Mouse (Mus musculus): Measurements from ENCODE around the gene Ppp1r2.

Gene Ppp1r2

DNA sequence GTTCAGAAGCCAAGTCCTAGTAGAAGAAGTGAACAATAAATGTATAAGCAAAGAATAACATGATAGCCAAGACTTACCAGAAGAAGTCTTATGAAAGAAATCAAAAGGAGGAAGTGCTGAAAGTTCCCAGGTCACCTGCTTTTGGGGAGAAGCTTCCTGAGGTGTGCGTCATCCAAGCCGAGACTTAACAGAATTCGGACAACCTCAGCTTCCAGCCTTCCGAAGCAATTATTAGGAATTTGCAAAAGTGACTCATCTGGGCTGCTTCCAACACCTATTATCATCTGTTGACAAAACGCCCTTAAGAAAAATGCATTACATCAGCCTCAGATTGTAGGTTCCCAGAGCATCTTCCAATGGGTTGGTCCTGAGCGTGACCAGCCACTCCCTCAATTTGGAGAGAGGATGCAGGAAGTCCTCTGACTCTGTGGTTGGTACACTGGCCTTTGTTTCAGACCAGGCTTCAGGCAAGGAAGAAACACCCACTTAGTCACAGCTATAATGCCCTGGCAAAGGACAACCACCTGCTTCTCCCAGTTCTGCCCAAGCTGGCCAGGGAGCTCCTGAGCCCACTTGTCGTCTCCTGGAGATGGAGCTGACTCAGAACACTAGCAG is 15.8 kb upstream of the Ppp1r2 start:
- peak; percentile 89 for DNase-seq (ENCODE audit: inconsistent ontology term)

DNA sequence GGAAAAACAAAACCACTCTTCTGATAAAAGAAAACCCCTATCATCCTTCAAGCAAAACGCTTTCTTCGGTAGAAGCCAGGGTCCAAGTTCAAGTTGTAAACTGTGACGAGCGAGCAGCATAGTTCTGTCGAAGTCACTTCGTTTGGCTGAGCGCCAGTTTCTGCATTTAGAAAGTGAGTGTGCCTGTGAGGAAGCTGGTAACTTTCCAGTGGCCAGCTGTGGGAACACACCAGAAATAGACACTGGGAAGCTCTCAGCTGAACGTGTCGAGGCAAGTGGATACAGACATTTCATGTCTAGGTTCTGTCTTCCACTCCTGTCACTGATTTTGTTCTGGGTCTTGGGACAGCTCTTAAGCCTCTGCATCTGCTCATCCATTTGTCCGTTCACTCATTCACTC is 15.2 kb upstream of the Ppp1r2 start:
- peak; percentile 36 for DNase-seq (ENCODE audit: inconsistent ontology term)

DNA sequence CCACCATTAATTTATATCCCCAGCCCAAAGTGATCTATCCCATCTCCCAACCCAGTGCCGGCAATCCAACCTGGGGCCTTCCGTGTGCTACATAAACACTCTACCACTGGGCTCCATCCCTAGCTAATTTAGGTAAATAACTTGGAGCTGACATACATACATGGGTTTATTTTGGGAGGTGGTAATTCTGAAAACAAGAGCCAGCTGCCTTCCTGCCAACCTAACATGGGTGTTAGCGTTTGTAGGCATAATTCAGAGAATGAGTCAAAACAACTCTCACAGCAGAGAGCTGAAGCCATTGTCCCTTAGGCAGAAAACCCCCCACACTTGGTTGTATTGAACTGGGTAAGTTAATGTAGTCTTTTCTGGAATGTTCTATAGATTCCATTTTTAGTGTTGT is 12.6 kb upstream of the Ppp1r2 start:
- DNase-seq (ENCODE audit: inconsistent ontology term) = no peak

DNA sequence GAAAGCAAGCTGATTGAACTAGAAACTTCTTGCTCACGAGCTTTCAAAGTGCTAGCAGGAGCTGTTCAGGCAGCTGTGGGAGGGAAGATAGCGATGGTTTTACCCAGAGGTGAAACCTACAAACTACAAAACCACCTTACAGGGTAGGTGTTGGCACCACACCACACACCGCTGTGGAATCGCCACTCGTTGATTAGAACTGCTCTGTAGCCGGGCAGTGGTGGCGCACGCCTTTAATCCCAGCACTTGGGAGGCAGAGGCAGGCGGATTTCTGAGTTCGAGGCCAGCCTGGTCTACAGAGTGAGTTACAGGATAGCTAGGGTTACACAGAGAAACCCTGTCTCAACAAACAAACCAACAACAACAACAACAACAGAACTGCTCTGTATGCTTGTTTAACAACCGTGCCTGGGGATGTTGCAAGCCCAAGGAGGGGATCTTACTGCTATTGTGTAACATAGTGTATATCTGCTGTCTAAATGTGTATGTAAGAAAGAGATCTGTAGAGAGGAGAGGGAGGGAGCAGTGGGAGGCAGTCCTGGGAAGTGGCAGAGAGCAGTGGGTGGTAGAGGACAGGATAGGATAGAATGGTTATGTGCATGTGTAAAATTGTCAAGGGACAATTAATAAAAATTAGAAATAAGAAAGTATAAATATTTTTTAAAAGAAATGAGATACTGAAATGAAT is 11.9 kb upstream of the Ppp1r2 start:
- no peak for DNase-seq (ENCODE audit: inconsistent ontology term)

DNA sequence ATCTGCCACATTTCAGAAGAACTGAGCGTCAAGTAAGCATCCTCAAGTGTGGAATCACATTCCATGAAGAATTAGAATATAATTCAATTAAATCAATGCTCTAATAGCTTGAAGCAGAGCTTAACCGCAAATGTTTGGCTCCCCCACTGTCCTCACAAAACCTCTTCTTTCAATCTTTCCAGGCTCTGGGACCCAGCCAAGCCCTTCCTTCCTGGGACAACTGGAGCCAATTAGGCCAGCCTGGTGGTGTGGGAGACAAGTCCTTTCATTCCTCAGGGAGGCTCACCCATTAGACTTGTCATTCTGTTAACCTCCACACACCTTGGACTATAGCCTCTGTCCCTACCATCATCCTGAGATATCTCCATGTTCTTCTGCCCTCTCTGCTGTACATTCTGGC is 6.9 kb upstream of the Ppp1r2 start:
- peak; percentile 98 for DNase-seq (ENCODE audit: inconsistent ontology term)

DNA sequence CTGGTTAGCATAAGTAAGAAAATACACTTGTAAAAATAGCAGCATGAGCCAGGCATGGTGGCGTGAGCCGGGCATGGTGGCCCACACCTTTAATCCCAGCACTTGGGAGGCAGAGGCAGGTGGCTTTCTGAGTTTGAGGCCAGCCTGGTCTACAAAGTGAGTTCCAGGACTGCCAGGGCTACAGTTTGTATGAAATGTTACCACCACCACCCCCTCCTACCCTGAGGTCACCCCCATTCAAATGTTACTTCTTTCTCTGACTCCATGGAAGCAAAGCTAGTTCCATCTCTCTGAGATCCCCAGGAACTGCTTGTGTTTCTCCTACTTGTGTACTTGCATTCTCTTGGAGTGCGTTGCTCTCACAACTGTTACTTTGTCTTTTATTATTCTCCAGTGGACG is 5.1 kb upstream of the Ppp1r2 start:
- no peak for DNase-seq (ENCODE audit: inconsistent ontology term)

DNA sequence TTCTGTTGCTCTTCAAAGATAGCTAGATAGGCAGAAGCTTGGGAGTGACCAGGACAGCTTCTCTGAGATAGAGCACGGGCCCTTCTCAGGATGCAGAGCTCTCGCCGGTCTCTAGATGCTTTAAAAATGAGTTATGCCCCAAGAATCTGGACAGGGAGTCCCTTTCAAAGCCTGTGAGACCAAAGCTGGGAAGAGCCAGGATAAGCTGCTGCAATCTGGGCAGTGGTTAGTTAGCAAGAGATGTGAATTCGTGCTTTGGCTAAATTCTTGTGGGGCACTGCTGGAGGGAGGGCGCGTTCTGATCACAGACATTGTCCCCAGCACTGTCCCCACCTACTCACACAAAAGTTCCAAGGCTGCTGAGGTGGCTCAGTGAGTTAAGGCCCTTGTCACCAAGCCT is 3.5 kb upstream of the Ppp1r2 start:
- DNase-seq (ENCODE audit: inconsistent ontology term) = no peak

DNA sequence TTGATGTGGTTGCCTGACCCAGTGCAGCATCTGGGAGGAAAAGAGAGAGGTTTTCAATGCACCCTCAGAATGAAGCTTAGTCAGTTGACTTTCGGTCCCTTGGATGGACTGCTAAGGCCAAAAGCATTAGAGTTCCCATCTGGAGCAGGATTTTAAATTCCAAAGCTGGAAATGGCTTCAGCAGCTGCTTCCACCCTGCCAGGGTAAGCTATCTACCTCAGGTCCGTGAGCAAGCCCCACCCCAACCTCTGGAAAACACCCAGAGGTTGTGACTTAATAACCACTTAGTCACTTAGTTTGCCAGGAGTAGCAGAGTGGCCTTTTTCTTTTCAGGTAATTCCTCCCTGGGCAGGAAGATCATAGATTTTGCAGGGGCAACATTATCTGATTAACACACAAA is 3.0 kb upstream of the Ppp1r2 start:
- no peak for DNase-seq (ENCODE audit: inconsistent ontology term)

DNA sequence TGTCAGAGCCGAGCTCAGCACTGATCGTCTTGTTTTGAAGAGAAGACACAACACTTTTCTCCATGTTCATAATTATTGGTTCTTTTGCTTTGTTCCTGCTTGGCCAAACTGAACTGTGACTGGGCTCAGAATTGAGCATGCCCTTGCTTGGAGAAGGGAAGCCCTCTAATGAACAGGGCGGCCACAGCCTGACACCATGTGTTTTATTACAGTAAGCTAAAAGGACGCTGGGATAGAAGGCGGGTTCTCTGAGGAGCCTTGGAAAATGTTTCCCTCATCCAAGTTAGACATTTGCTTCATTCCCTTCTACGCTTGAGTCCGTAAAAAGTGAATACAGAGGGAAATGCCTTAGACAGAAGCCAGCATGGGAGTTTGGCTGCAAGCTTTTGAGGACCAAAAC is 1.9 kb upstream of the Ppp1r2 start:
- no peak for DNase-seq (ENCODE audit: inconsistent ontology term)

DNA sequence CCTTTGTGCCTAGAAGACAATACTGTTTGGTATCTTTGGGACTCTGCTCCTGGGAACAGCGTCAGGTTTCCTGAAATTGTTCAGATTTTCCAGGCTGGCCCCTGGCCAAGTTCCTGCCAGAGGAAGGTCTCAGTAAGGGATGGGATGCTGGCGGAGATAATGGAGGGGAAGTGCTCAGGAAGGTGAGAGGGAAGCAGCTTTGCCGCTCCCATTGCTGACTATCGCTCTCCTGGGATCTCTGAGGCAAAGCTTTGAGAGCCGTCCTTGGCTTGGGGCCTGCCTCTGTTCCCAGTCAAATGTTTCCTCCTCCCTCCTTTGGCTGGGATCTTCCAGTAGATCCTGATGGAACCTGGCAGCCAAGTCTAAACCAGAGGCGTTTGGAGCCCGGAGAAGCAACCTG is 1.5 kb upstream of the Ppp1r2 start:
- DNase-seq (ENCODE audit: inconsistent ontology term) = no peak

DNA sequence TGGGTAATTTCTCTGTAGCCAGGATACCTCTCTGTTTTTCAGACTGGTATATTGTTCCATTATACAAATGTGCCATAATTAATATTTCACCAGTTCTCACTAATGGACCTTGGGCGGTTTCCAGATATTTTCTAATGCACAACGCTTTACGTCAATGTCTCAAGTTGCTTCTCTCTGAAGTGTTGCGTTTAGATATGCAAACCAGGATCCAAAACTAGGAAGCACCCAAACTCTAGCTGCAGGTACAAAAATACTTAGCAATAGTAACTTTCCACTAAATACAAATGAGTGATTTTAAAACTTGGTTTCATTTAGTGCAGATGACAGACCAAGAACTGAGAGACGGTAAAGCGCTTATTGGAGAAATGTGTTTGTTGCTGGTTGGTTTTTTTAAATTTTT is 993 bp downstream of the Ppp1r2 start:
- peak; percentile 21 for DNase-seq (ENCODE audit: inconsistent ontology term)

DNA sequence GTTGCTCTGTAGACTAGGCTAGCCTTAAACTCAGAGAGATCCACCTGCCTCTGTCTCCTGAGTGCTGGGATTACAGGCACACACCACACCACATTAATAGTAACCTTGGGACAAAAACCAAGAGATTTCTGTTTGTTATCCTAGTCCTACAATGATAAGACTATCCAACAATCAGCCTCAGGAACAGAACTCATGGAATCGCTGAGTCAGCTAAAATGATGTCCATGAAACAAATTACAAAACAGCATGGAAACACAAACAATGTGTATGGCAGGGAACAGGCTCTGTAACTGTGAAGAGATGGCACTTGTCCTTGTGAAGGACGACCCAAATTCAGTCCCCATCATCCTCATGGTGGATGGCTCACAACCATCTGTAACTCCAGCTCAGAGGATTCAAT is 8.4 kb downstream of the Ppp1r2 start:
- no peak for DNase-seq (ENCODE audit: inconsistent ontology term)

DNA sequence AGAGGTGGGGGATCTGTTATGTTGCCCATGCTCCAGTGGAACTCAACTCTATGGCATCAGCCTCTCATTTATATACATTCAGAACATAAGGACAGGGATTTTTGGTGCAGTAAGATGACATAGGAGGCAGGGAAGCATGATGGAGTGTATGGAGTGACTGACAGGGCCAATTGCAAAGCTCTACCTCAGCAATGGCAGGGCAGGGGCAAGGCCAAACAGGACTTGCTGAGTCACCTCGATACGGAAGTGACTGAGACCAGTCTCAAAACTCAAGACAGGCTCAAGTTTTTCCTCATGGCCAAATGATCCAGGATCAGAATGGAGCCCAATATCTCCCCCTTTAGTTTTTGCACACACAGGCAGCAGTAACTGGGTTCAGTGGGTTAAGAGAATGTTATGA is 18.9 kb downstream of the Ppp1r2 start:
- DNase-seq (ENCODE audit: inconsistent ontology term) = no peak

DNA sequence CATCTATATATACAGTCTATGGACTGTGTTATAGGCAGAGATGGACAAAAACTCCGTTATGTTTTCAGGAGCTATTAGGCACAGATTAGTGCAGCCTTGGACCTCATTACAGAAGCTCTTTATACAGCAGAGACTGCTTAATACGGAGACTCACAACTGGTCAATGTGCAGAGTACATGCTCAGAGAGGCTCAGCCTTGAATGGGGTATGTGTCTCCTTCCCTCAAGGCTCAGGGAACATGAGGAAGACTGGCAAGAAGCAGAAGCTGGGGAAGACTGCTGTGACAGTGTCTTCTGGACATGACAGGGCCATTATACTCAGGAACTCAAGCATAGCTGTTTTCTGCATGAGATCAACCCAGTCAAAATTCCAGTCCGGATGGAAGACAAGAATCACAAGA is 19.4 kb downstream of the Ppp1r2 start:
- DNase-seq (ENCODE audit: inconsistent ontology term) = no peak

DNA sequence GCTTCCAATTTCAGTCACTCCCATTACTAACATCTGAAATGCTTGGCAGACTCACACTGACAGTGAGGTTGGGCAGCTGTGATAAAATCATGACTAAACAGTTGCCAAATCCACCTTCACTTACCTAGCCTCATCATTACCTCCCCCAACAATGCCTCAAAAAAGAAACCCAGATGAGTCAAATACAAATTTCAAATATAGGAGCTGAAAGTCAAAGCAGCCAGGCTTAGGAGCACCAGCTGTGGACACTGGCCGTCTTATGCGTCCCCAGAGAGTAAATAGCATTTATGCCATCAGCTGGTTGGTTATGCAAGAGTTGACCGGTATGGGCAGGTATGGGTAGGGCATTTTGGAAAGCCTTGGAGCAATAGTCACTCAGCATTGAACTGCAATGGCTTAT is 25.7 kb downstream of the Ppp1r2 start:
- no peak for DNase-seq (ENCODE audit: inconsistent ontology term)

DNA sequence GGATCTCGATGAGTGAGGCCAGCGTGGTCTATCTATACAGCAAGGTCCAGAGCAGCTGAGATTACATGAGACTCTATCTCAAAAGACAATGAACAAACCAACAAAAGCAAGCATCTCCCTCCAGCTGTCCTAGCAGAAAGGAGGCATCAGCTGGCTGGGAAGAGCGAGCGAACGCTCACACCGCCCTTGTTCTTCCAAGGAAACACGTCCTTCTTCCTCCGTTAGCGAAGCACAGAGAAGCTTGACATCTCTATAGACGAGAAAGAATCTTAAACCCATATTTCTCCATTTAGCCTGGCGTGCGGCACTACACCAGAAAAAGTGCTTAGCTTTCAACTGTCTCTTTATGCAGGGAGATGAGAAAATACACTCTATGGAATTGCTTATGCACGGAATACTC is 26.4 kb downstream of the Ppp1r2 start:
- no peak for DNase-seq (ENCODE audit: inconsistent ontology term)

DNA sequence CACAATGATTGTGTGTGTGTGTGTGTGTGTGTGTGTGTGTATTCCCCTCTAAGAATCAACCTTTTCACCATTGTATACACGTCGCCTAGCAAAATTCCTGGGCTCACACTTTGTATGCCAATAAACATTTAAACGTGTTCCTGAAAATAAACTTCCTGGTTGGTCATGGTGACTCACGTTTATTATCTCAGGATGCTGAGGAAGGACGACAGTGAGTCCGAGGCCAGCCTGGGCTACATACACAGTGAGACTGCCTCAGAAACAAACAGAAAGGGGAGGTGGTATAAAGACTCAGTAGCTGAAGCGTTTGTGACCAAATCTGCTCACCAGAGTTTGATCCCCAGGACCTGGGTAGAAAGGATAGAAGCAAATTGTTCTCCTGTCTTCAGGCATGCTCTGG is 27.6 kb downstream of the Ppp1r2 start:
- DNase-seq (ENCODE audit: inconsistent ontology term) = no peak

DNA sequence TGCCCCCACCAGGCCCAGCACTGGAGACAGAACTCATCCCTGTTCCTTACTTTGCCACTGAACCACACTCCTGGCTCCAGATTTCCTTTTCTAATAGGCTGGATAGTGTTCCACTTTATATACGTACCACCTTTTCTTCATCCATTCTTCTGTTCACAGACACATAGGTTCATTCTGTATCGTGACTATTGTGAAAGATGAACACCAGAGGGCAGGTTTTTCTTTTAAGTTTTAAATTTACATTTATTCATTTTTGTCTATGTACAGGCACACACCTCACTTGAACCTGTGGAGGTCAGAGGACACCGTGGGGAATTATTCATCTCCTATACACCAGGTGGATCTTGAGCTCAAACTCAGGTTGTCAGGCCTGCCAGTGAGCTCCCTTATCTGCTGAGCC is 31.0 kb downstream of the Ppp1r2 start:
- no peak for DNase-seq (ENCODE audit: inconsistent ontology term)

DNA sequence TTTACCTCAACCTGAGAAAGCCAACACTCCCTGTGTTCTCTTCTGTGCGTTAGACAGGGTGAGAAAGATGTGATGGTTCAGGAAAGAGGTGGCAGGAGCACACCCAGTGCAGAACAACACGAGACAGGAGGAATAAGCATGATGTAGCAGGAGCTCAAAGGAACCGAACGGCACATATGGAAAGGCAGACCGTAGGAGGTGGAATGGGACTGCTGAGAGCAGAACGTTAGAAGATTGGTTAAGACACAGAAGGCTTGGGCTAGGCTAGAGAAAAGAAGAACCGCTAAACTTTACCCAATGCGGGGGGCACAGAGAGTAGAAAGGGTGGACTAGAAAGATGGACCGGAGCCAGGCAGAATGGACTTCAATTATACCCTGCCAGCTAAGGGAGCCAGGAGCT is 33.6 kb downstream of the Ppp1r2 start:
- no peak for DNase-seq (ENCODE audit: inconsistent ontology term)

DNA sequence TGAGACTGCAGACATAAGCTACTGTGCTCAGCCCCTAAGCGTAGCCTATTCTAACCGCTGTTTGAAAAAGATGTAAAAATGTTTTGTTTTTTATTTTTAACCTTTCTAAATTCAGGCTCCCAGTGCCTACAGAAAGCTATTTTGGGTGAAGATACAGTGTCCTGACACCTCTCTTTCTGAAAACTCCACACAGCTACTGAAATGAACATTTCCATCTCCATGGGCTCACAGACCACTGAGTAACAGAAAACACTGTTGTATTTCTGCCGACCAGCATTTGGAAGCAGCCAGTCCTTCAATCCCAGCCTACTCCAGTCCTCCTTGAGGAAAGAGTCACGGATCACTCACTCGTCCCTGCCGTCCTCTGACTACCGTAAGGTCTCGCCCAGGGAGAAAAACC is 34.5 kb downstream of the Ppp1r2 start:
- no peak for DNase-seq (ENCODE audit: inconsistent ontology term)

DNA sequence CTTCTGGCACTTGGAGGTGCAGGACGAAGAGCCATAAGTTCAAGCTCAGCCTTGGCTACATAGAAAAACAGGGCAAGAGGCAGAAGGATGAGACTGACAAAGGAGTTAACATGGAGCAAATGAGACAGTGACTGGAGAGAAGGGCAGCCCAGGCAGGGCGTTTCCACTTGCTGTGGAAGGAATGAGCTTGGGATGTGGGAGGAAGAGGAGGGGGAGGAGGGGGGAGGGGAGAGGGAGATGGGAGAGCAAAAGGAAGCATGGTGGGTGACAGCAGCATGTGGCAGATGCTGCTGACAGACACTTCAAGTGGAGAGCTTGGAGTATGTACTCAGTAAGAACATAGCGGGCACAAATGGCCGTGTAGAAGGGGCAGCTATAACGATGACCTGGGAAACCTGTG is 36.8 kb downstream of the Ppp1r2 start:
- no peak for DNase-seq (ENCODE audit: inconsistent ontology term)

DNA sequence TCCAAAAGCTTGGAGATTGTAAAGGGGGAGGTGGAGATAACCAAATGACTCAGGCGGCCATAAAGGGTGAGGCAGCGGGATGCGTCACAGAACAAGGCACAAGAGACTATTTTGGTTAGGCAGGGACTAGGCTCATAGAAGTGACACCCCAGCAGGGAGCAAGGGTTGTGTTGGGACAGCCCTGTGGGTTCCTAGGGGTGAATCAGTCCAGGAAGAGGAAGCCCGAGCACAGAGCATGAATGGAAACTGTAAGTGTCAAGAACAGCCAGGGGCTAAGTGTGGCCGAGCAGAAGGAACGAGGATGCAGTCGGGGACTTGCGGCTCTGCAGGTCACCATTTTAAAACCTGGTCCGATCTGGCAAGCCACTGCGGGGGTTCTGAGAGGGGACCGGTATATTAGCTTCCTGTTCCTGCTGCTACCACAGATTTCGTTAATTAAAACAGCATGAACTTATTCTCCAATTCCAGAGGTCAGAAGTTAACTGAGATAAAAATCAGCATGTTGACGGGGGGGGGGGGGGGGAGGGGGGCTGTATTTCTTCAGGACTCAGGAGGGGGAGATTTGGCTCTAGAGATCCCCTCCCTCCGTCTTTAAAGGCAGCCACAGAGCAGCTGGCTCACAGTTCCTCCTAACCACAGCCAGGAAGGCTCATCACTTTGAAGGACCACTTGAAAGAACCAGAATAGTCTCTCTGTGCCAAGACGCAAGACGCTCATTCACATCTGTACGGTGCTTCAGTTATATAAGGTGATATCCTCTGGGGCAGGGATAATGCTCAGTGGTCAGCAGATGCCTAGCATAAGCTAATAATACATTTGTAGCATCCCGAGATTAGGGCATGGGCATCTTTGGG is 39.4 kb downstream of the Ppp1r2 start:
- peak; percentile 45 for DNase-seq (ENCODE audit: inconsistent ontology term)

DNA sequence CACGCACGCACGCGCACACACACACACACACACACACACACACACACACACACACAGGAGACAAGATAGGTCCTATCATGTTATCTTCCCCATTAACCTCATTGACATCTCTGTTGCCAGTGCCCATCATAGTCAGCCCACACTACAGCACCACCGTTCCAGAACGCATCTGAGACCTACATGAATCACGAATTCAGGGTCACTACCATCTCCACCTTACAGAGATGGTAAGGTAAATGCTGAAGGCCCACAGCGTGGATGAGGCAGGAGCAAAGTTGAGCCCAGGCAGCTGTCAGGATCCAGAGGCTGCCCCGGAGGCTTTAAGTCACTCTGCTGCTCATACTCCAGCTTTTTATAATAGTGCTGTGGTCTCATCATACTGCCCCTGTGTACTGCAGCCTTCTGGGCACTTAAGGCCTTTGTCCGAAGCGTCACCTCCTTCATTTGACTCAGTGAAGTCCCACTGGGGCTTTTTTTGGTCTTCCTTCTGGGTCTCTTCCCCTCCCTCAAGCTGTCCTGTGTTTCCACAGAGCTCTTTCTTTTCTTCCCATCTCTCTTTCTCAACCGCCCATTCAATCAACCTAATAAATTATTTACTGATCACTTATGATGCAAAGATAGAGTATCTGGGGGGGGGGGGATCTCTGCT is 40.1 kb downstream of the Ppp1r2 start:
- DNase-seq (ENCODE audit: inconsistent ontology term) = no peak

Data from Muller cell, postnatal 12 days (primary cell).